Mouse (Mus musculus) small intestine, adult 2 months (tissue): ENCODE data around the gene Rnf121.

Experiments
- CTCF ChIP-seq: fragments of 200-500 bp; IDR thresholded peaks from 2 replicates; pipeline ENCODE4 v1.5.1; 2012; ENCODE audit warnings: low read depth, mild to moderate bottlenecking, control low read depth, inconsistent platforms, low read length, moderate library complexity, mixed read lengths; ENCODE audit not compliant: insufficient replicate concordance, insufficient read length; ENCODE audit errors: extremely low read depth
- POLR2A ChIP-seq: fragments of 200-500 bp; IDR thresholded peaks from 2 replicates; pipeline ENCODE4 v1.6.1; 2012; ENCODE audit warnings: low read depth, mild to moderate bottlenecking, control low read depth, inconsistent platforms, low read length, moderate library complexity

- TF ChIP-seq POLR2A (no peak), CTCF (no peak)
These were observed 94.3 kb downstream of the Rnf121 start for GRCm38 (mm10) chr7:101970821-101971461.
